Mouse (Mus musculus): ENCODE measurements around the gene Vps13d.

DNA sequence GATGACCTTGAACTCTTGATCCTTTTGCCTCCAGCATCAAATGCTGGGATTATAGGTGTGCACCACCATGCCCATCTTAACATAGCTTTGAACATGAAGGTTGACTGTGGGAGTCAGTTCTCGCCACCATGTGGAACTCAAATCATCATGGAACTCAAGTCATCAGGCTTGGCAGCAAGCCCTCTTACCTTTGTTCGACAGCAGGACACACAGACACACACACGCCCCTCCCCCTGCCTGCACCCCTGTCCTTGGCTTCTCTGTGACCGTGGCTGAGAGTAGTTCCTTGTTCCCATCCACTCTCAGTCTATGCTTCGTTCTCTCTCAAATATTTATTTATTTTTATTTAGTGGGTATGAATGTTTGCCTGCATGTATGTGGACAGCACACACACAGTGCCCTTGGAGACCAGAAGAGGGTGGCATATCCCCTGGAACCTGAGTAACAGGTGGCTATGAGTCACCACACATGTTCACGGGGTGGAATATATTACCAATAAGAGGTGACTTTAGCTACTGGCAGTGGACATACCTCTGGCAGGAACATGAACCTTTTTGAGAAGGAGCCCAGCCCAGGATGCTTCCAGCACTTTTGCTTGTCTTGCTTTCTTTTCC is 14.4 kb upstream of the Vps13d start:
- no peak for TF ChIP-seq POLR2A (IDR thresholded peaks at IDR 0.05; ENCODE audit: control insufficient read depth, extremely low read depth, insufficient read depth, low read length, poor library complexity)
- TF ChIP-seq CTCF (IDR thresholded peaks at IDR 0.05; ENCODE audit: borderline replicate concordance, control insufficient read depth, extremely low read depth, insufficient read depth, low read length, poor library complexity): no peak
